Mouse (Mus musculus) urinary bladder, postnatal 0 days (tissue): ENCODE data around the gene Gm10217. TPM values are rescaled to one million over a fixed set of nuclear protein-coding genes. Genes with fewer than 3 reads are reported as not detected.

Experiments used
- polyA plus RNA-seq: library from polyadenylated mRNA; unstranded; fragments of >200 nt; fragmentation: Nextera tagmentation; extraction: Ambion mirVana; gene quantifications from 2 replicates; pipeline ENCODE4 v1.2.1, GENCODE M21; 2015

The Gm10217 gene
- polyA plus RNA-seq: not detected in 2 replicates

DNA sequence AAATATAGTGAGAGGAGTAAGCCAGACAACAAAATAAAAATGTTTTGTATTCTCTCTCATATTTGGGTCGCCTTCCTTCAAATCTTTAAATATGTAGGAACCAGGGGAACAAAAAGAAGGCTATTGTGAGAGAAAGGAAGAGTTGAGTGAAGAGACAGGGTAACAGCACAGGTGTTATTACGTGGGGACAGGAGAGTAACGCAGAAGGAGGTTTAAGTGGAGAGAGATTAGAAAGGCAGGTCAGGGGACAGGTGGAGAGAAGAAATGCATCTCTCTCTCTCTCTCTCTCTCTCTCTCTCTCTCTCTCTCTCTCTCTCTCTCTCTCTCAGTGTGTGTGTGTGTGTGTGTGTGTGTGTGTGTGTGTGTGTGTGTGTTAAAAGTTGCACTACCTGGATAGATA lies at the start of gene Gm10217:
Gene Gm10217 (plus strand): TSS at position 301 of the 400 bp plus-strand sequence.

Other genes with a start within 250 kb of the Gm10217 start
- 0.08 and 0.11 TPM in 2 replicates for gene Fam155a, start 93.1 kb upstream of the Gm10217 start, polyA plus RNA-seq
- gene Lig4, start 113.4 kb downstream of the Gm10217 start, polyA plus RNA-seq: 2.5 and 3.2 TPM in 2 replicates
- gene Abhd13, start 113.5 kb downstream of the Gm10217 start, polyA plus RNA-seq: 11.6 and 12.0 TPM in 2 replicates
- gene Tnfsf13b, start 142.2 kb downstream of the Gm10217 start, polyA plus RNA-seq: 1.7 and 1.8 TPM in 2 replicates